In the genomic region with DNA sequence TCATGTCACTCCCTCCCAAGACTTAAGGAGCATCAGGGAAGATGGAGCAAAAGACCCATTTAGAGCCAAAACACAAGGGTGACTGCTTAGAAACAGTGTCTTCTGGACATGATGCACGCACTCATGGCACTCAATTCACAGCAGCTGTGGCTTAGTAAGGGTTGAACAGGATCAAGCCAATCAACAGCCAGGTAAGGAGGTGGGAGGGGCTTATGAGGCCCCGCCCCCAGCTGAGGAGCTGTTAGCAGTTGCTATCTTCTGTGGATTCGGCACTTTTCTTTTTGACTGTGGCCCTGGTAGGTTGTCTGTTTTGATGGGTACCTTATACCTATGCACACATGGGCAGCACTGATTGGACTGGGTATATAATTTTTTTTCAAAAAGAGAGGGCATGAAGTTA, we compare ENCODE assay signal across 19 mouse cellular contexts. TPM values are rescaled to one million over a fixed set of nuclear protein-coding genes. Genes with fewer than 3 reads are reported as not detected.
DNase-seq lines count a peak whose midpoint lies in the region; ATAC-seq lines count a peak whose summit lies in the region.
"Had no signal": no experiment of that assay in that cellular context is flagged by ENCODE, and none has a peak within 500 bp of the region (broad histone marks: within the 10 kb centered on the region; RNA-seq: fewer than 3 reads in every experiment).

No protein-coding gene starts in this region.

- no peak overlapping the region for H3K4me2 ChIP-seq in neural tube, embryonic 14.5 days (ENCODE audit: low read depth, low read length)
- H3K4me2 ChIP-seq in neural tube, embryonic 15.5 days: no peak overlapping the region
- H3K4me2 ChIP-seq in intestine, embryonic 16.5 days (ENCODE audit: low read depth, low read length): no peak overlapping the region
- H3K4me2 ChIP-seq: embryonic facial prominence, embryonic 13.5 days; forebrain, embryonic 12.5 days; heart, embryonic 12.5 days; hindbrain, embryonic 14.5 days had no signal

- H3K4me3 ChIP-seq in neural tube, embryonic 14.5 days (ENCODE audit: low read depth, low read length): no peak overlapping the region
- H3K4me3 ChIP-seq in neural tube, embryonic 15.5 days (replicated peaks): no peak overlapping the region
- H3K4me3 ChIP-seq in intestine, embryonic 16.5 days (ENCODE audit: low read length): no peak overlapping the region
- H3K4me3 ChIP-seq: embryonic facial prominence, embryonic 13.5 days; forebrain, embryonic 12.5 days; heart, embryonic 12.5 days; hindbrain, embryonic 10.5 days had no signal

- intact Hi-C loops in left cerebral cortex, postnatal 10 days (cut with DNase I): no loop called here

- no peak for ATAC-seq in neural tube, embryonic 14.5 days (ENCODE audit: low read depth)
- ATAC-seq in neural tube, embryonic 15.5 days (ENCODE audit: low FRiP score): no peak
- ATAC-seq in intestine, embryonic 16.5 days: no peak
- ATAC-seq: CD4-positive, CD25-positive, alpha-beta regulatory T cell, adult 4 months; Patski had no signal

- no peaks in the 10 kb centered on the region for H3K36me3 ChIP-seq in neural tube, embryonic 14.5 days (ENCODE audit: control insufficient read depth, insufficient read depth, low read length)
- no peaks in the 10 kb centered on the region for H3K36me3 ChIP-seq in neural tube, embryonic 15.5 days
- no peaks in the 10 kb centered on the region for H3K36me3 ChIP-seq in intestine, embryonic 16.5 days (ENCODE audit: control insufficient read depth, insufficient read depth, low read length)
- H3K36me3 ChIP-seq: embryonic facial prominence, embryonic 13.5 days; forebrain, embryonic 12.5 days; heart, embryonic 12.5 days; hindbrain, embryonic 10.5 days had no signal

- no peaks in the 10 kb centered on the region for H3K9me3 ChIP-seq in neural tube, embryonic 14.5 days (ENCODE audit: control insufficient read depth, low read length)
- H3K9me3 ChIP-seq in neural tube, embryonic 15.5 days (replicated peaks): no peaks in the 10 kb centered on the region
- no peaks in the 10 kb centered on the region for H3K9me3 ChIP-seq in intestine, embryonic 16.5 days (ENCODE audit: control insufficient read depth, low read length)
- H3K9me3 ChIP-seq: embryonic facial prominence, embryonic 13.5 days; forebrain, embryonic 12.5 days; heart, embryonic 12.5 days; hindbrain, embryonic 10.5 days had no signal

- 97% methylated on average over 3 of the region's 3 CpGs for WGBS in neural tube, embryonic 14.5 days
- WGBS in neural tube, embryonic 15.5 days: 91% methylated on average over 3 of the region's 3 CpGs
- 91% methylated on average over 3 of the region's 3 CpGs for WGBS in intestine, embryonic 16.5 days

- DNase-seq in ES-CJ7 (ENCODE audit: low read depth, low spot score) (peak; percentile 49), R1 (ENCODE audit: low read depth, low spot score) (peak; percentile 64)
- peak; percentile 36 for DNase-seq in testis, postnatal 14 days (ENCODE audit: low spot score)
- no peak for DNase-seq in left cerebral cortex, postnatal 10 days (ENCODE audit: extremely low spot score in 1 of 2, low spot score in 2 of 2)
- no peak for DNase-seq in adrenal gland, postnatal 36 days
- DNase-seq: adrenal gland, adult 8-10 months; cerebellum, adult 11 months; cerebellum, adult 8-10 months; cerebellum, postnatal 36 days had no signal

- peak overlapping the region; percentile 34; the same call in 1 of the 2 replicates for H3K27ac ChIP-seq in neural tube, embryonic 14.5 days (ENCODE audit: low read depth, low read length)
- H3K27ac ChIP-seq in neural tube, embryonic 15.5 days (replicated peaks): no peak overlapping the region
- no peak overlapping the region for H3K27ac ChIP-seq in intestine, embryonic 16.5 days (ENCODE audit: low read length)
- H3K27ac ChIP-seq: embryonic facial prominence, embryonic 13.5 days; forebrain, embryonic 12.5 days; hindbrain, embryonic 10.5 days; hindbrain, embryonic 14.5 days had no signal

- H3K4me1 ChIP-seq in neural tube, embryonic 14.5 days (ENCODE audit: control insufficient read depth, insufficient read depth, low read length): no peaks in the 10 kb centered on the region
- H3K4me1 ChIP-seq in neural tube, embryonic 15.5 days: peaks cover 7% of the 10 kb centered on the region
- H3K4me1 ChIP-seq in intestine, embryonic 16.5 days (ENCODE audit: control insufficient read depth, insufficient read depth, low read length): no peaks in the 10 kb centered on the region
- H3K4me1 ChIP-seq: forebrain, embryonic 12.5 days; heart, embryonic 12.5 days; hindbrain, embryonic 10.5 days had no signal

- no peaks in the 10 kb centered on the region for H3K27me3 ChIP-seq in neural tube, embryonic 14.5 days (ENCODE audit: control insufficient read depth, insufficient read depth, low read length)
- H3K27me3 ChIP-seq in neural tube, embryonic 15.5 days (replicated peaks): no peaks in the 10 kb centered on the region
- no peaks in the 10 kb centered on the region for H3K27me3 ChIP-seq in intestine, embryonic 16.5 days (replicated peaks; ENCODE audit: control insufficient read depth, insufficient read depth, low read length)
- H3K27me3 ChIP-seq: embryonic facial prominence, embryonic 13.5 days; forebrain, embryonic 12.5 days; heart, embryonic 12.5 days had no signal

- no peak overlapping the region for H3K9ac ChIP-seq in neural tube, embryonic 14.5 days (replicated peaks; ENCODE audit: low read depth, low read length)
- H3K9ac ChIP-seq in neural tube, embryonic 15.5 days (replicated peaks): no peak overlapping the region
- no peak overlapping the region for H3K9ac ChIP-seq in intestine, embryonic 16.5 days (ENCODE audit: low read depth, low read length)
- H3K9ac ChIP-seq: embryonic facial prominence, embryonic 13.5 days; forebrain, embryonic 12.5 days; heart, embryonic 12.5 days; hindbrain, embryonic 14.5 days had no signal

RNA-seq across cellular contexts. Expression of gene Mamdc2, which starts 48.3 kb away (rescaled TPM):
- polyA plus RNA-seq in neural tube, embryonic 14.5 days (2014; fragmentation: Nextera tagmentation; extraction: Ambion mirVana): 1.1 and 1.6 TPM in 2 replicates
- 1.2 and 1.7 TPM in 2 replicates for polyA plus RNA-seq in neural tube, embryonic 15.5 days (2015; fragmentation: Nextera tagmentation; extraction: Ambion mirVana)
- 1 to 10 TPM; 2.9 to 3.7 TPM for total RNA-seq in left cerebral cortex, postnatal 10 days (2021)
- 1 to 10 TPM; 1.6 to 1.8 TPM for total RNA-seq in adrenal gland, postnatal 36 days (2021)
- polyA plus RNA-seq in intestine, embryonic 16.5 days (2015; fragmentation: Nextera tagmentation; extraction: Ambion mirVana): 2.0 and 2.1 TPM in 2 replicates
- polyA plus RNA-seq: CD4-positive, CD25-positive, alpha-beta regulatory T cell, adult 4 months; Patski had no signal

Comparison
In these comparisons a context has a peak if more than half of its experiments do, and no peak if none do; other contexts are left out.
1. DNase-seq: peak in ES-CJ7 (single experiment), R1 (single experiment) and testis, postnatal 14 days (single experiment); none in left cerebral cortex, postnatal 10 days (0 of 2) and adrenal gland, postnatal 36 days (0 of 2).